Mouse (Mus musculus): ENCODE data around the gene Gm28539. TPM values are rescaled to one million over a fixed set of nuclear protein-coding genes. Genes with fewer than 3 reads are reported as not detected.
"Not testable (repeated sequence)": the region's sequence is repeated elsewhere in the genome, so short reads cannot be mapped to it uniquely, and the experiment has no call there.

Gm28539 gene
- polyA plus RNA-seq, 1 experiment from 2014 or later: not detected

GRCm38 (mm10) chr16:18986381-18986780, 150.0 kb downstream of the Gm28539 start:
- H3K4me1 ChIP-seq: no peaks in the 10 kb centered on the region
- H3K27me3 ChIP-seq: no peaks in the 10 kb centered on the region
- no peak overlapping the region for H3K4me2 ChIP-seq (replicated peaks)
- WGBS: 89% methylated on average over 3 of the region's 3 CpGs
- no peak overlapping the region for H3K9ac ChIP-seq
- H3K27ac ChIP-seq: no peak overlapping the region
- no peaks in the 10 kb centered on the region for H3K36me3 ChIP-seq
- H3K9me3 ChIP-seq: peaks cover 8% of the 10 kb centered on the region
- no peak for ATAC-seq (ENCODE audit: low FRiP score, low read depth)
- no peak overlapping the region for H3K4me3 ChIP-seq

- Histone ChIP-seq H3K4me2 (replicated peaks) (no peak overlapping the region), H3K9ac (no peak overlapping the region), H3K4me3 (no peak overlapping the region), H3K36me3 (no peaks in the 10 kb centered on the region), H3K27me3 (no peaks in the 10 kb centered on the region), H3K9me3 (peaks cover 8% of the 10 kb centered on the region), H3K4me1 (no peaks in the 10 kb centered on the region), H3K27ac (no peak overlapping the region)
- ATAC-seq (ENCODE audit: low FRiP score, low read depth): no peak
- 85% methylated on average over 5 of the region's 5 CpGs for WGBS
These were observed 150.5 kb downstream of the Gm28539 start for GRCm38 (mm10) chr16:18986860-18987259.

- not testable (repeated sequence) for H3K4me2 ChIP-seq (replicated peaks); ATAC-seq (ENCODE audit: low FRiP score, low read depth); H3K9ac ChIP-seq; H3K27me3 ChIP-seq; H3K36me3 ChIP-seq; H3K27ac ChIP-seq; H3K9me3 ChIP-seq; H3K4me1 ChIP-seq; H3K4me3 ChIP-seq
- WGBS: 35% methylated on average over 2 of the region's 2 CpGs
These were observed 166.4 kb downstream of the Gm28539 start for GRCm38 (mm10) chr16:19002610-19003389.

- no peak overlapping the region for H3K9ac ChIP-seq
- WGBS: 87% methylated on average over 1 of the region's 1 CpGs
- no peak overlapping the region for H3K27ac ChIP-seq
- H3K4me3 ChIP-seq: no peak overlapping the region
- H3K4me1 ChIP-seq: no peaks in the 10 kb centered on the region
- no peaks in the 10 kb centered on the region for H3K27me3 ChIP-seq
- 0 out of 2 replicates have a peak, but pooled peaks cover 3% of the 10 kb centered on the region for H3K9me3 ChIP-seq
- H3K36me3 ChIP-seq: no peaks in the 10 kb centered on the region
- H3K4me2 ChIP-seq (replicated peaks): no peak overlapping the region
- no peak for ATAC-seq (ENCODE audit: low FRiP score, low read depth)
These were observed 167.4 kb downstream of the Gm28539 start for GRCm38 (mm10) chr16:19003757-19004156.

GRCm38 (mm10) chr16:19005298-19005697, 168.9 kb downstream of the Gm28539 start:
- Histone ChIP-seq H3K4me2 (replicated peaks) (no peak overlapping the region), H3K9ac (no peak overlapping the region), H3K4me1 (no peaks in the 10 kb centered on the region), H3K36me3 (no peaks in the 10 kb centered on the region), H3K9me3 (no peaks in the 10 kb centered on the region), H3K27me3 (no peaks in the 10 kb centered on the region), H3K27ac (no peak overlapping the region), H3K4me3 (no peak overlapping the region)
- no peak for ATAC-seq (ENCODE audit: low FRiP score, low read depth)
- WGBS: 73% methylated on average over 3 of the region's 3 CpGs

Other genes starting within 250 kb of the Gm28539 start
- gene Tbx1, start 245.9 kb upstream of the Gm28539 start, polyA plus RNA-seq (2015; fragmentation: Nextera tagmentation; extraction: Ambion mirVana): 5.5 and 6.0 TPM in 2 replicates
- gene Gp1bb, start 214.2 kb upstream of the Gm28539 start, polyA plus RNA-seq (2015; fragmentation: Nextera tagmentation; extraction: Ambion mirVana): 2.6 and 3.6 TPM in 2 replicates
- gene Gm49601, start 210.2 kb upstream of the Gm28539 start, polyA plus RNA-seq (2015; fragmentation: Nextera tagmentation; extraction: Ambion mirVana): 5.9 and 6.0 TPM in 2 replicates
- gene Sept5, start 206.6 kb upstream of the Gm28539 start, polyA plus RNA-seq (2015; fragmentation: Nextera tagmentation; extraction: Ambion mirVana): 37.0 and 41.7 TPM in 2 replicates
- 22.4 and 27.0 TPM in 2 replicates for gene Cldn5, start 59.7 kb upstream of the Gm28539 start, polyA plus RNA-seq (2015; fragmentation: Nextera tagmentation; extraction: Ambion mirVana)
- gene Ufd1, start 24.8 kb upstream of the Gm28539 start, polyA plus RNA-seq (2015; fragmentation: Nextera tagmentation; extraction: Ambion mirVana): 117 and 119 TPM in 2 replicates
- gene Cdc45, start 24.6 kb upstream of the Gm28539 start, polyA plus RNA-seq (2015; fragmentation: Nextera tagmentation; extraction: Ambion mirVana): 45.3 and 46.8 TPM in 2 replicates
- 43.8 and 46.2 TPM in 2 replicates for gene 2510002D24Rik, start within 50 bp of the Gm28539 start, polyA plus RNA-seq (2015; fragmentation: Nextera tagmentation; extraction: Ambion mirVana)
- gene Mrpl40, start 40.3 kb downstream of the Gm28539 start, polyA plus RNA-seq (2015; fragmentation: Nextera tagmentation; extraction: Ambion mirVana): 104 and 105 TPM in 2 replicates
- 18.9 TPM in 2 replicates for gene Hira, start 40.5 kb downstream of the Gm28539 start, polyA plus RNA-seq (2015; fragmentation: Nextera tagmentation; extraction: Ambion mirVana)